Mouse (Mus musculus): ENCODE measurements around the gene Ran.

Ran gene

DNA sequence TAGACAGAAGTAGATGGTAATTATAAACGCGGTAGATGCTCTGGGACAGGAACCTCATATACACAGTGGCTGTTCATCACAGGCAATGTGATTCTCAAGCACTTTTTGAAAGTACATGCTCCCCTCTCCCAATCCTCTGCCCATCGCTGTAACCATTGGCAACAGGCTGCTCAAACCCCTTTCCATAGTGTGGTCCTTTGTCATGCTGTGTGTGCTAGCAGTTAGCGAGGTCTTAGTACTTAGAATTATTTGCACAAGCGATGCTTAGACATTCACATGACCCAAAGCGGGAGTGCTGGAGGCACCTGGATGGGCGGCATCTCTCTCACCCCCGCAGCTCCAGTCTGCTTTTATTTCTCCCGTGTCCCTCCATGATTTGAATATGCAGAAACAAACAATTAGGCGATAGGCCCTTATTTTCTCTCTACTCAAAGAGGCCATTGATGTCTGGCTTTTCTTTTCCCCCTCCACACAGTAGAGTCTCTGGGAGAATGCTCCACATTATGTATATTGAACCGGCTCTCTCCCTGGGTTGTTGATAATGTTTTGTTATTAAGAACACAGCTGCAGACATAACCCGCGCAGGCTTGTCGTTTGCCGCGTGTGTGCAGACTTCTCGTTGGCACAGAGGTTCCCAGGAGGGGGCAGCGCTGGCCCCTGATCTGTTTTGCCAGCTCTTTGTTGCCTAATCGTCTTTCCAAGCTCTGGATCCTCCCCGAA, 32.9 kb downstream of the Ran start:
- in situ Hi-C loops (cut with MboI; ENCODE audit: unreplicated experiment in 2 of 2), result no loop called here

DNA sequence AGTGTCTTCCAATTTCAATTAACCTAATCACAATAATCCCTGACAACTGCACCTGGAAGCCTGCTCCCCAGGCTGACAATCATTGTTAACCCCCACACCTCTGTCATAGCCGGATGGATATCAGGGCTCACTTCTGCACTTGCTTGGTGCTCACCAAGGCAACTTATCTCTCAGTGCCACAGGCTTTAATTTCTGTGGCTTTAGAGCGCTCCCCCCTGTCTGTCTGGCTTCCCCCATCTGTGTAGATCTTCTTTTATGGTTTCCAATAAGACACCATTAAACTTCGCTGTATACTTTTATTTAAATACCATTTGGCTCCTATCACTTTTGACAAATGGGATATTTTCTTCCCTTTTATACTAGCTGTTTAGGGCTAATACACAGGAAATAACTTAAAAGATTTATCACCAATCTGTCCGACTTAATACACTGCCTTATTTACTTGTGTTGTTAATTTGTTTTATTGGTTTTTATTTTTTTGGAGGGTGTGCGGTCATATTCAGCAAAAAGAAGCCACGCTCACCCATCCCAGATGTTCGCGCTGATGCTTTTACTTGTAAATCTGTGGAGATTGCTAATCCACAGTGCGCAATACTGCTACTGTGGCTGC, 34.9 kb downstream of the Ran start:
- in situ Hi-C loops (cut with MboI; ENCODE audit: unreplicated experiment in 2 of 2), result no loop called here

DNA sequence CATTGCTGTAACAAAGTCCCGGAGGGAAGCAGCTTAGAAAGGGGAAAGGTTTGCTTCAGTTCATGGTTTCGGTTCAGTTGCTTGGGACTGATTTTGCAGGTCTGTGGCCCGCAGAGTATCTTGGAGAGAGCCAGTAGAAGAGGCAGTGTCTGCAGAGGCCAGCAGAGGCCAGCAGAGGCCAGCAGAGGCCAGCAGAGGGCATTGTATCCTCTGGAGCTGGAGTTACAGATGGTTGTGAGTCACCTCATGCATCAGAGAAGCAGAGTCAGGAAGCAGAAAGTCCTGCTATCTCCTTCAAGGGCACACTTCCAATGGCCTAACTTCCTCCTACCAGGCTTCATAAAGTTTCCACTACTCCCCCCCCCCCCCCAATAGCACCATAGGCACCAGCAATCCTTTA, 39.2 kb downstream of the Ran start:
- in situ Hi-C loops (cut with MboI; ENCODE audit: unreplicated experiment in 2 of 2), result no loop called here

DNA sequence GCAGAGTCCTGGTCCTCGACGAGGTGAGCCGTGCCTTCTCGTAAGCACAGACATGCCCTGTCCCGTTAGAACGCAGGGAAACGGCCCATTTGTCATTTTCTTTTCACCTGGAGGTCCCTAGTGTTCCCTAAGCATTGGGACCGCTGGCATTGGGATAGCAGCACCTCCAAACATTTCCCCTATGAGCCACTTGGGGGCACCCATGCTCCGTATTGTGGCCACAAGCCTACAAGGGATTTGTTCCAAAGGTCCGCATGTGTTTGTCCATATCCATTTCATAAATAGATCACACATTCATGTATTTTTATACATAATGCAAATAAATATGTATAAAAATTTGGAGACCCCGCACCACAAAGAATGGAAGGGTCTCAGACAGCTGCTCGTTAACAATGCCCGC, 41.7 kb downstream of the Ran start:
- in situ Hi-C loops (cut with MboI; ENCODE audit: unreplicated experiment in 2 of 2), result loop anchor here (5.0 to 10.0 kb wide), 3 partner anchors 526 to 1793 kb away; no protein-coding TSS in a partner anchor

DNA sequence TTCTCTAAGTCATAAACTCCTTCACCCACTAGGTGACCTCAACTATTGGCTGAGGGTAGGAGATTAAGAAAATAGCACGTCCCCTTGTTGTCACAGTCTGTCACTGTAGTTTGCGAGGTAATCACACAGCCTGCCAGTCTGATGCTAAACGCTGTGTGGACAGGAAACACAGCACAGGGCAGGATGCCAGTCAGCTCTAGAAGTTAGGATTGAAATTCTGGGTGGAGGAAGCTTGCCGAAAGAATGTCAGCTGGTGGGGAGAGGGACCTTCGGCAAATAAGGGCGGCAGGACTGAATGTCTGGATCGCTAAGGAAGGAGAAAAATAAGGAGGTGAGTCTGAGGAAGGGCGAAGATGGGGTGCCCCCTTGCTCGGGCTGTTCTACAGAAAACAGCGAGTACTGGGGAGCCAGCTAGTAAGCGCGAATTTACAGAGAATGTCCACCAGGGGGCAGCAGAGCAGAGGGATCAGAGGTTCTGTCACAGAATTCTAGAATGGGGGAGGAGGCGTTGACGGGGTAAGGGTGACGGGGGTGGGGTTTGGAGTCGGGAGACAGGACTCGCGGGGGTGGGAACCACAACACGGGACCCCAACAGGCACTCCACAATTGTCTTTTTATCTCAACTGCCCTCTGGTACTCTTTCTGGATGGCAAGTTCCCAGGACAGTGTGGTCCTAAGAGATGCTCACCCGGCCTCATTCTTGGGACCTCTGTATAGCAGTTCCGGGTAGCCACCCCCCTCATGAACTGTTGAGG, 43.3 kb downstream of the Ran start:
- in situ Hi-C loops (cut with MboI; ENCODE audit: unreplicated experiment in 2 of 2), result loop anchor here (5.0 to 10.0 kb wide), 3 partner anchors 524 to 1792 kb away; no protein-coding TSS in a partner anchor

DNA sequence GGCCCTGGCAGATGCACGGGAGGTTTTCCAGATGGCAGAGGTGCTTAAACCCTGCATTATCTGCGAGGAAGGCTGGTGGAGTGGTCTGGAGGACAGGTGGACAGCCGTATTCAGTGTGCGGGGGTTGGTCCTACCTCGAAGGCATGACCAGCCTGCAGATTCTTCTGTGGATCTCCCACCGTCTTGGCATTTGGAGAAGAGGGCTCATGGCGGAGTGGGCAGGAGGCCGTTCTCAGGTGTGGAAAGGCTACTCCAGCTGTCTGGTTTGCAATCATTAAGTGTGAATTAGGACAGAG, 43.9 kb downstream of the Ran start:
- in situ Hi-C loops (cut with MboI; ENCODE audit: unreplicated experiment in 2 of 2), result loop anchor here (5.0 to 10.0 kb wide), 3 partner anchors 524 to 1791 kb away; no protein-coding TSS in a partner anchor

DNA sequence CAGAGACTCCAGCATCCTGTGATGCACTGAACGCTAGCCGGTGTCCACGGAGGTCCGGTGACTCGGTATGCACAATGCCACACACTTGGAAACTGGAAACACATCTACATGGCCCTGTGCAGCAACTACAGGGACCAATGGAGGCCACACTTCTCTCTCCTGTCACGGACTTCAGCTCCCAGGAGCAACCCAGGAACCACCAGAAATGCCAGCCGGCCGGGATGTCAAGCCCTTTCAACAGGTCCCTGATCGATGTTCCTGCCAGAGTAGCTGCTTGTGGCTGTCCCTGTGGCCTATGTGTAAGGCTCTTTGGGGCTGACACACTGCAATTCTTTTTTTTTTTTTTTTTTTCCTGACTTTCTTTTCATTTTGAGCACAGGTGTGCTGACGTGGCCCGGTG, 44.3 kb downstream of the Ran start:
- in situ Hi-C loops (cut with MboI; ENCODE audit: unreplicated experiment in 2 of 2), result loop anchor here (5.0 to 10.0 kb wide), 3 partner anchors 523 to 1791 kb away; no protein-coding TSS in a partner anchor

DNA sequence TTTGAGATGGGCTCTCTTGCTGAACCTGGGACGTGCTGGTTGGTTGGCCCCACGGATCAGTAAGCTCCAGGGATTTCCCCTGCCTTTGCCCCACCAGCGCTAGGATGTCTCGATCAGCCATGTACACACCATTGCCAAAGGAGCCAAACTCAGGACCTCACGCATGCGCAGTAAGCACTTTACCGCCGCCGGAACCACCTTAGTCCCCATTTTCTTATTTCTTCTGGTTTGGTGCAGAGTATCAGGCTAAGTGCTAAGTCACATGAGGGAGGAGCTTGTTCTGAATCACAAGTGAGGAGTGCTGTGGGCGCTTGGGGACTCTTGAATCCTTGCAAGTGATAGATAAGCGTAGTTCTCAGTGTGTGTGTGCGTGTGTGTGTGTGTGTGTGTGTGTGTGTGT, 45.4 kb downstream of the Ran start:
- in situ Hi-C loops (cut with MboI; ENCODE audit: unreplicated experiment in 2 of 2), result loop anchor here in 1 of 2 experiments (10.0 kb wide), 1 partner anchor 1790 kb away; no protein-coding TSS in a partner anchor

DNA sequence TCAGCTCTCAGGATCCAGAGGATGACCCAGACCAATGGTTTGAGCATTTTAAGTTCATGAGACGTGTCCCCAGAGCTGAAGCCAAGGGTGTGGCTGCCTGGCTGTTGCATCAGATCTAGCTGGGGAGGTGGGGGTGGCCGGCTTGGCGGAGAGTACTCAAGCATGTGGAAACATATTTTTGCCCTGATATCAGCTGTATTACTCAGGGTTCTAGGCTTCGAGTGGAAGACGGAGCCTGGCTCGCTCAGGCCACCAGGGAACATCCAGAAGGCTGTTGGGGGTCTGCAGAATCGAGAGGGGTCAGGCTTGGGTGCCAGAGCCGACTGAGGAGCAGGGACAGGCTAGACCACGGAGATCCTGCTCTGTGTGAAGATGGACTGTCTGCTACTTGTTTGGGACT, 46.1 kb downstream of the Ran start:
- in situ Hi-C loops (cut with MboI; ENCODE audit: unreplicated experiment in 2 of 2), result loop anchor here in 1 of 2 experiments (10.0 kb wide), 1 partner anchor 1789 kb away; no protein-coding TSS in a partner anchor

DNA sequence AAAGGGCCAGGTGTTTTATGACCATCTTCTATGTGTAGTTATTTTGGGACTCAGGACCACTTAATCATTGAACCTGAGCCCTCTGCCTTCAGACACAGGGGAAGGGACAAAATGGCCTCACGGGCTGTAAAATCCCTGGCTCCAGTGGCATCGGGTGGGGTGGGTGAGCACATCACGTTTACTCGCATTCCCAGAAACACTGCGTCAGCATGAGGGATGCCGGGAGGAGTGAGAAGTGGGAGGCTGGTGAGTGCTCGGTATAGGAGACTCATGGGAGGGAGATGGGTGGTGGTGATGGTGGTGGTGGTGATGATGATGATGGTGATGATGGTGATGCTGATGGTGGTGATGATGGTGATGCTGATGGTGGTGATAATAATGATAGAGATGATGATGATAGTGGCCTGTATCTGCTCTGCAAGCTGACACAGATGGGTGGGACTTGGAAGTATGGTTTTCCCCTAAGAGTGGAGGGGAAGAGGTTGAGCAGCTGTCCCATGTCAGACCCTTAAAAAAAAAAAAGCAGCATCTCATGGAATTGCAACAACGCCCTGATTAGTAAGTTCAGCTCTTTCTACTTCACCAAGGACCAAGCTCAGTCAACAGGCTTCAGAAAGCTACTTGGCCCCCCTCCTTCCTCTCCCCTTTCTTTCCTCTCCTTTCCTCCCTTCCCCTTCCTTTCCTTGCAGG, 46.8 kb downstream of the Ran start:
- in situ Hi-C loops (cut with MboI; ENCODE audit: unreplicated experiment in 2 of 2), result loop anchor here in 1 of 2 experiments (10.0 kb wide), 1 partner anchor 1788 kb away; no protein-coding TSS in a partner anchor

DNA sequence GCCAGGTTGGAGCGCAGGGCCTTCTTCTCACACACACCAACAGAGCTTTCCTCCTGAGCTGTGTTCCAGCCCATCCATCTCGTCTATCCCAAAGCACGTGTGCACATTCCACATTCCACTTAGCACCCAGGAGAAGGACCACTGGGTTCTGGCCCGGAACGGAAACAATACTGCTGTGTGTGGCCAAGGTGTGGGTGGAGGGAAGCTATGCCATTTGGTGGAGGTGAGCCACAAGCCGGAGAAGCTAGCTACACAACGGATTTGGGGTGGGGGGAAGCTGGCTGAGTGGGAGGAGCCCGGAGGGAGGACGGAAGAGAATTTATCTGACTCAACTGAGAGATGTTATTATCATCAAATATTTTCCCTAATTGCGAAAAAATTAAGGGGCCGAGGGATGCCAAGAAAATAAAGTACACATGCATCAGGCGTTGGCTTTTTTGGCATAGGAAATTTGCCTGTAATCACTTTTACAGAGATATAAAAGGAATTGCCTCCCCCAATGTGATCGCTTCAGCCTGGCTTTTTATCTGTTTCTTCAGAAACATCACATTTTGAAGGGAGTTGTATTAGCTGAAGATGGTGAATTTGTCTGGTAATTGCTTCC, 47.5 kb downstream of the Ran start:
- in situ Hi-C loops (cut with MboI; ENCODE audit: unreplicated experiment in 2 of 2), result loop anchor here in 1 of 2 experiments (10.0 kb wide), 1 partner anchor 1787 kb away; no protein-coding TSS in a partner anchor

DNA sequence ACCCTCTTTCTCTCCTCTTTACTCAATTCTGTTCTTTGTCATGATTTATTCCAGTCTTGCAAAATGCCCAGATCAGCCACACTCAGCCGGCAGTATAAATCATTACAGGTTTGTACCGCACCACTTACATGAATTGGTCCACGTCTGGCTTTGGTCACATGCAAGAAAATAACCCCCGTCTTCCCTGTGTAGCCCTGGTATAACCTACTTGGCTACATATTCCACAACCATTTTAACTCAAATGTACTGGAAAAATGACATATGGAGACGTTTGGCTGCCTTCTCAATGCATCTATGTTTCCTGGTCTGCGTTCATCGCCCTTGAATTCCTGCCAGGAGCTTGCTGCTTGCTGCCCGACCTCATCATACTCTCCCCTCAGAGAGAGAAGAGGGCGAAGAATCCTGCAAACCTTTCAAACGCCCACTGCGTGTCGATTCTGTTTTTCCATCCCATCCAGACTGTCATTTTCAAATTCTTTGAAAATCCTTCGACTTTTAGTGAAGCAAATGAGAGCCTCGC, 52.0 kb downstream of the Ran start:
- in situ Hi-C loops (cut with MboI; ENCODE audit: unreplicated experiment in 2 of 2), result no loop called here

DNA sequence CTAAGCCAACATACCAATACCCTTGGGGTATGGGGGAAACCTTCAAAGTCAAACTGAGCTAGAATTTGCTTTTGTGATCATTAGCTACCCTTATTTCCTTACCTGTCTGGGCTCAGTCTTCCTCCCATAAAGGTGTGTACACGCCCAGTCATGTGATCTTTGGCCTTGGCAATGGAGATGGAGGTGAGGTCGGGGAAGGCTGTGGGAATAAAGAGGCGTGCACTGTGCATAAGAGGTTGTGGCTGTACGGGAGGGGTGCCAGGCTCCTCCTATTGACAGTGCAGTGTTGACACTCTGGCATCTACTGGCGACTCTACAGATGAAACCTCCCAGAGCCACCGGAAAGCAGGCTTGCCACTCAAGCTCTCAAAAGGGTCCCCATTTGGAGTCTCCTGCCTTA, 53.5 kb downstream of the Ran start:
- in situ Hi-C loops (cut with MboI; ENCODE audit: unreplicated experiment in 2 of 2), result no loop called here

Data from v-Abl transformed pro-B cells (cell line).